Mouse (Mus musculus) spleen, adult 2 months (tissue): ENCODE results near the gene Abcb11.

ENCODE experiments used
- CTCF ChIP-seq: fragments of 200-500 bp; IDR thresholded peaks from 2 replicates; pipeline ENCODE4 v1.5.1; 2011; ENCODE audit warnings: mild to moderate bottlenecking, inconsistent platforms; ENCODE audit not compliant: insufficient read depth, insufficient read length, insufficient replicate concordance; ENCODE audit errors: extremely low read depth
- POLR2A ChIP-seq: fragments of 200-500 bp; IDR thresholded peaks from 2 replicates; pipeline ENCODE4 v1.6.1; 2011; ENCODE audit warnings: low read depth, low read length, inconsistent platforms

DNA sequence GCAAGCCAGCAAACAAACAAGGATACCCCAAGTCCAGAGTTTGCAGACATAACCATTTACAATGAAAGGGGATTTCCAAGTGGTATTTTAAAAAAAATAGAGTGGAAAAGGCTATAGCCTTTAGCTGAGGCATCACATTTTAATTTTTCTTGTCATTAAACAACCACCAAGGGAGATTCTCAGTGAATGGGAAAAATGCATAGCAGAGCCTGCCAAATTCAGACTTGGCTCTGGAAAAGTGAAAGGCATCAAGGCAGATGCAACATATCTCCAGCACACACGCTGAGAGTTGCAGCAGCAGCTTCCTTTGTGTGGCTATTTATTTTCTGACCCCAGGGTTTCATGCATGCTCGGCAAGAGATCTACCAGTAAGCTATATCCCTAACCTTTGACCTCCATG lies 97.5 kb downstream of the Abcb11 start:
- TF ChIP-seq CTCF (no peak), POLR2A (no peak)
